Mouse (Mus musculus): ENCODE measurements around the gene Mpp5.

DNA sequence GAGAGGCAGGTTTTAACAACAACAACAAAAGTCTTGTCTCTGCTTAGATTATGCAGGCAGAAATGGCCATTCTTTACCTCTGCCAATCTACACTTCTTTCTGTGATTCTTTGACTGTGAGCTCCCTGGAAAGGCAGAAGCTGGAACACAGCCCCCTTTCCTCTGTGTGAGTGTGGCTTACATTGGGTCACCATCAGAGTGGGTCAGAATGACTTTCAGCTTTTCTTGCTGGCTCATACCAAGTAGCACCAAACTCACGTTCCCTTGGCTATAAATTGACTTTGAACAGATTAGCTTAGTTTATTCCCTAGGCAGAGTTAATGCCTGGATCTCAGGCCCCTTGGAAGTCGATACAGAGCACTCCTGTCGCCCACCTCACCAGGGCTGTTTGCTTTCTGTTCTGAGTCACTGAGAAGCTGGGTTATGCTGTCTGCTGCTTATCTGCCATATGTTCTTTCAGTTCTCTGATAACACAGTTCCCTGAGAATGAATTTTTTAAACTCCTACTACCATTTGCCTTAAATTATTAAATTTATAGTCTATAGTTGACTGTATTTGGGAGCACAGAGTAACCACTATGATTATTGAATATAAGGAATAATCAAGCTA is 39.7 kb downstream of the Mpp5 start:
- TF ChIP-seq EP300 (IDR thresholded peaks at IDR 0.05) (no peak), CTCF (IDR thresholded peaks at IDR 0.05) (no peak)

All from lung, postnatal 0 days (tissue).